Mouse (Mus musculus): ENCODE measurements around the gene Olfr1487. TPM values are rescaled to one million over a fixed set of nuclear protein-coding genes. Genes with fewer than 3 reads are reported as not detected.
"Not testable (repeated sequence)": the region's sequence is repeated elsewhere in the genome, so short reads cannot be mapped to it uniquely, and the experiment has no call there.

Olfr1487 gene
- total RNA-seq (2021) = not detected
- long read RNA-seq, experiment 1 = 0 reads
- long read RNA-seq, experiment 2 = 0 reads

DNA sequence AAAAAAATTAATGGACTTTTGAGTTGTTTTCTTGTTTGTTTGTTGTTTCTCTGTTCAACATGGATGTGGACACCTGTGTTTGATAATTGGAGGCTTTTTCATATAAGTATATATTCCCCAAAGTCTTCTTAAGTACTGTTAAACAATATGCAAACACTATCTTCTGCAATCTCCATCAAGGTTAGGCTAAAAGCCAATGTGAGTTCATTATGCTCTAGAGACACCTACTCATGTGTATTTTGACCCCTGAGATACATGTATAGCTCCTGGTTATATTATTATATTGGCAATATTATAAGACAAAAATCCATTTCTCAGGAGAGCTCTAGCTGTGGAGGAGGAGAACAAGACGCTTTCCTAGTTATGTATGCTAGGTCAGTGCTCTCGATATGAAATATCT lies at the start of gene Olfr1487:
Gene Olfr1487 (plus strand): TSS at position 301 of the 400 bp plus-strand sequence.
- H3K27ac ChIP-seq; intact Hi-C loops (cut with DNase I); DNase-seq (ENCODE audit: extremely low spot score in 1 of 2, low spot score in 2 of 2); H3K4me3 ChIP-seq: not testable (repeated sequence)

DNA sequence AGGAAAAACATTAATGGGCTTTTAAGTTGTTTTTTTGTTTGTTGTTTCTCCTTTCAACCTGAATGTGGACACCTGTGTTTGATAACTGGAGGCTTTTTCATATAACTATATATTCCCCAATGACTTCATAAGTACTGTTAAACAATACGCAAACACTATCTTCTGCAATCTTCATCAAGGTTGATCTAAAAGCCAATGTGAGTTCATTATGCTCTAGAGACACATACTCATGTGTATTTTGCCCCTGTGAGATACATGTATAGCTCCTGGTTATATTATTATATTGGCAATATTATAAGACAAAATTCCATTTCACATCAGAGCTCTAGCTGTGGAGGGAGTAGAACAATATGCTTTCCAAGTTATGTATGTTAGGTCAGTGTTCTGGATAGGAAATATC lies 34.0 kb upstream of the Olfr1487 start, which contains the start of gene Olfr1484:
Gene Olfr1484 (plus strand): TSS at position 301 of the 400 bp plus-strand sequence.
- TF ChIP-seq CTCF (IDR thresholded peaks at IDR 0.05) = no peak
- intact Hi-C loops (cut with DNase I) = no loop called here
- no peak for DNase-seq (ENCODE audit: extremely low spot score in 1 of 2, low spot score in 2 of 2)
- H3K4me3 ChIP-seq = no peak within 1 kb of the TSS
- H3K27ac ChIP-seq = no peak within 1 kb of the TSS

DNA sequence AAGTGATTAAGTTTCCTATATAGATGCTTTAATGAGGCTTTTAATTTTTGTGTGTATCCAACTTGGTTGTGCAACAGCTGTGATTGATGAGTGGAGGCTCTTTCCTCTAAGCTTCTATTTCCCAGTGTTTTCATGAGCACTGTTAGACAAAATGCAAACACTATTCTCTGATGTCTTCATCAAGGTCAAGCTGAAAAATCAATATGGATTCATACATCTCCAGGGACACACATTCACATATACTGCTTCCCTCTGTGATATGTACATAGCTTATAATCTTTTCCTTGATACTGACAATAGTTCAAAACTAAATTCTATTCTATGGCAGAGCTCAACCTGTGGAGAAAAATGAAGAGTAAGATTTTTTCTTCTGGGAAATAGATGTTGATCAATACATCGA lies 14.1 kb downstream of the Olfr1487 start, which contains the start of gene Olfr1489:
Gene Olfr1489 (plus strand): TSS at position 301 of the 400 bp plus-strand sequence.
- TF ChIP-seq CTCF (IDR thresholded peaks at IDR 0.05) = no peak
- DNase-seq (ENCODE audit: extremely low spot score in 1 of 2, low spot score in 2 of 2) = no peak
- no peak within 1 kb of the TSS for H3K27ac ChIP-seq
- intact Hi-C loops (cut with DNase I) = no loop called here
- no peak within 1 kb of the TSS for H3K4me3 ChIP-seq

DNA sequence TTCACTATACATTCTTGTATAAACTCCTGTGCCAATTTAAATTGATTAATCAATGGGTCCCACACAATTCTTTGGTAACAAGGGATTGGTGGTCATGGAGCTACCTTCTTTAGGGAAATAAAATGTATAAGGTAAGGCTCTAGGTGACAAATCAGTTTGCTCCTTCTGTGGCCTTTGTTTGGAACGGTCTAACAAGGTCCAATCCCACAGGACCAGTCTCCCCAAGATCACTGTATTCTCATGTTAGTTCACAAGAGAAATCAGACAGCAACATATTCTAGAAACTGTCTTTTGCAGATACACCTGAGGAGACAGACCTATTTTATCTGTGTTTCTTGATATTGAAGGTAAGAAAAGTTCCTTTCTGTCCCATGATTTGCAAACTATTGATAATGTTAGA lies 33.6 kb downstream of the Olfr1487 start, which contains the start of gene Olfr1490:
Gene Olfr1490 (plus strand): TSS at position 301 of the 400 bp plus-strand sequence.
- Histone ChIP-seq H3K27ac (no peak within 1 kb of the TSS), H3K4me3 (no peak within 1 kb of the TSS)
- intact Hi-C loops (cut with DNase I) = no loop called here
- TF ChIP-seq CTCF (IDR thresholded peaks at IDR 0.05) = no peak
- no peak for DNase-seq (ENCODE audit: extremely low spot score in 1 of 2, low spot score in 2 of 2)

Small RNA genes within 50 kb of the gene (microRNA-seq; reads per million reads assigned to microRNA genes)
- 0 reads per million in 2 experiments for gene Gm22323
- 0 reads per million in 2 experiments for gene Gm23931

Other genes starting within 250 kb of the Olfr1487 start
- gene Olfr1469, start 209.5 kb upstream of the Olfr1487 start, total RNA-seq (2021) = not detected
- not detected for gene Olfr1471, start 174.0 kb upstream of the Olfr1487 start, total RNA-seq (2021)
- not detected for gene Olfr1472, start 161.3 kb upstream of the Olfr1487 start, total RNA-seq (2021)
- gene Olfr1474, start 147.8 kb upstream of the Olfr1487 start, total RNA-seq (2021) = not detected
- not detected for gene Olfr1475, start 137.2 kb upstream of the Olfr1487 start, total RNA-seq (2021)
- gene Olfr1477, start 116.8 kb upstream of the Olfr1487 start, total RNA-seq (2021) = not detected
- not detected for gene Olfr1480, start 89.5 kb upstream of the Olfr1487 start, total RNA-seq (2021)
- not detected for gene Olfr1484, start 33.9 kb upstream of the Olfr1487 start, total RNA-seq (2021)
- gene Olfr1489, start 14.2 kb downstream of the Olfr1487 start, total RNA-seq (2021) = not detected
- not detected for gene Olfr1490, start 33.7 kb downstream of the Olfr1487 start, total RNA-seq (2021)
- not detected for gene Olfr1491, start 79.9 kb downstream of the Olfr1487 start, total RNA-seq (2021)
- not detected for gene Olfr1493-ps1, start 105.9 kb downstream of the Olfr1487 start, total RNA-seq (2021)
- gene Olfr1494, start 122.4 kb downstream of the Olfr1487 start, total RNA-seq (2021) = not detected
- not detected for gene Olfr1495, start 147.2 kb downstream of the Olfr1487 start, total RNA-seq (2021)
- gene Olfr1496, start 160.5 kb downstream of the Olfr1487 start, total RNA-seq (2021) = not detected
- not detected for gene Olfr1497, start 180.8 kb downstream of the Olfr1487 start, total RNA-seq (2021)
- not detected for gene Olfr1499, start 202.1 kb downstream of the Olfr1487 start, total RNA-seq (2021)
- gene Olfr1500, start 213.1 kb downstream of the Olfr1487 start, total RNA-seq (2021) = not detected
- gene Olfr1501, start 233.3 kb downstream of the Olfr1487 start, total RNA-seq (2021) = not detected
- not detected for gene Olfr1502, start 244.4 kb downstream of the Olfr1487 start, total RNA-seq (2021)

Data from left cerebral cortex, adult 2 months (tissue).